Mouse (Mus musculus): ENCODE results near the gene Nrtn.

Gene Nrtn

DNA sequence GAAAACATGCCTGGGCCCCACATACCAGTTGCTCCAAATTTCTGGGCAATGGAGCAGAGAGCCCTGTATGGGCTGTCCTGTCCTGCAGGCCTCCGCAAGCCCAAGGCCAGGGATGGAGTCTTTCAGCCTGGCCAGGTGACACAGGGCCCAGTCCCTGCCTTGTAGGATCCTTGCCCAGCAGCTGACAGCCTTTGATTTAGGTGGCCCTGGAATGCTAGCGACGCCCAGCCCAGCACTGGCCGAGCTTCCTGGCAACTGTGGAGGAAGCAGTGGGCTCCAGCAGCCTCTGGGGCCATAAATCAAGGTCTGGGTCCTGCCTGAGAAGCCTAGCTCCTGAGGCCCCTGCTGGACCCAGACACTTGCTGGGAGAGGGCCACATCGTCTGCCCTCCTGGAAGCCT, 34.9 kb downstream of the Nrtn start:
- DNase-seq (ENCODE audit: low read depth, low spot score): no peak

DNA sequence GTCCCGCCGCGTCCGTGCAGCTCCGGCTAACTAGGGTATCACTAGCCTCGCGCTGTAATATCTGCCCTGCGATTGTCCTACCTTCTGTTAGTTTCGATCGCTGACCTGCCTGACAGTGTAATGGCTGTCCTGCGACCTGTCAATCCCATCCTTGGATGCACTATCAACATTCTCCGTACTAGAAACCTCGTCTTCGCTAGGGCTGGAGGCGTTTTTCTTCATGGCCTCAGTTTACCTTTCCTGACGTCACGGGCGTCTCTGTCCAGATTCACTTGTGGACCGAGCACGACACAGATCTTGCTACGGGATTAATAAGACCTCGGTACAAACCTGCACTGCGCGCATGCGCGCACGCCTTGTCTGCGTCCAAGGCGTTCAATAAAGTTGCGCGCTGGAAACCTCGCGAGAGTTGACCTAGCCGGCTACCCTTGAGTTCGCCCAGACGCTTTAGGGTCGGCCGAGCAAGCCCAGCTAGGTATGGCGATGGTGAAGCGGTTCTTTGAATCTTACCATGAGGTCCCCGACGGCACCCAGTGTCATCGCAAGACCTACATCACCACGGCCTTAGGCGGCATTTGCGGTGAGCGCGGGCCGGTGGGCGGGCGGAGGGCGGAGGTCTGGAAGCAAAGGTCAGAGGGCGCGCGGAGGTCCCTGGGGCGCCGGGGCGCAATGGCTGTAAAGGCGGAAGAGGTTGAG, 39.8 kb downstream of the Nrtn start, which contains the start of the genes Ndufa11 and Vmac:
Gene Ndufa11 (plus strand): TSS at position 405 of the 696 bp plus-strand sequence.
Gene Vmac (minus strand): TSS at position 660 of the 696 bp plus-strand sequence.
- DNase-seq (ENCODE audit: low read depth, low spot score): peak; percentile 99

DNA sequence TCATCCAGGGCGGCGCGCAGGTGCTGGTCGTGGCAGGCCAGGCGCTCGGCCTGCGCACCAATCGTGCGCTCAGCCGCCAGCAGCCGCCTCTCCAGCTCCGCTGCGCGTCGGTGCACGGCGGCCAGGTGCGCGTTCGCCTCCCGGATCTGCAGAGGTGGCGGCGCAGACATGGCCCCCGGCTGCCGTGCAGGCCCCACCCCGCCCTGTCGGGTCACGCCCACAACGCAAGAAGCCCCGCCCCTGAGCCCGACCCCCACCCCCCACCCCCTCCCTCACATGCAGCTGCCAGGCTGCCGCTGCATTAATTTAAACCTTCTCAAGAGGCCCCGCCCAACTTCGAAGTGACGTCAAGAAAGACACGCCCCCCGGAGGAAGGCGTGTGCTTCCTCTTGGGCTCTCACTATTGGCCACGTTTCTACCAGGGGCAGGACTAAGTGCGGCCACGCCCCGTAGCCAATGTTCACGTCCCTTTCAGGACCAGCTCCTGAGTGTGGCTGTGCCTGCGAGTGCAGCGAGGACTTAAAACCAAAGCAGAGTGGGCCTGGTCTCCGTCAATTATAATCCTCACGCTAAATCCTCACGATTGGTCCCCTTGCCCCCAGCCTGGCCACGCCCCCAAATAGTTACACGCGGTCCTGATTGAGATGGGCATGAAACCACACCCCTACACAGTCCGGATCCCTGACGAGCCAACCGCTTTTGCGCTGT, 40.5 kb downstream of the Nrtn start:
- peak; percentile 99 for DNase-seq (ENCODE audit: low read depth, low spot score)

DNA sequence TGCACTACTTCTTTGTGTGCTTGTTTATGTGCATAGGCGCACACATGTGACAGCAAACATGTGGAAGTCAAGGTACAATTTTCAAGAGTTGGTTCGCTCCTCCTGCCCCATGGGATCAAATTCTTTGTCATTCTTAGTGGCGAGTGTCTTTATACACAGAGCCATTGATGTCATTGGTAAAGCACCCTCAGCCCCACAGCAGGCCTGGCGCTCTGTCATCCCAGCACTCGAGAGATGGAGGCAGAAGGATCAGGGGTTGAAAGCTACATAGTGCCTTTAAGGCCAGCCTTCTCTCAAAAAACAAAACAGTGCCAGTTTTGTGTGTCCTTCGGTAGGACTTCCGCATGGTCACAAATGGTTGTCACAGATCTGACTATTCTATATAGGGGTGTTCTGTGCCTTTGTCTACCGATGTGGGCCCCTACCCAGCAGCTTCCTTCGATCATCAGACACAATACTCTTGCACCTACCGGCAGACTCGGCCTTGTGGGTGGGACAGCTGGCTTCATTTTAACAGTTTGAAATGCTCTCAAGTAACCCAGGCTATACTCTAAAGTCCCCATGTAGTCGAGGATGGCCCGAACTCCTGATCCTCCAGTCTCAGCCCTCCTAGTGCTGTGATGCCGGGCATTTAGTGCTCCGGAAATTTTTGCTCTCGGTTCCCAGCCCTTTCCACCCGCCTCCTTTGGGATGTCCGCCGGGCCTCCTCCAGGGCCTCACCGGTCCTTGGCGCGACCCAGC, 41.2 kb downstream of the Nrtn start:
- DNase-seq (ENCODE audit: low read depth, low spot score): no peak

DNA sequence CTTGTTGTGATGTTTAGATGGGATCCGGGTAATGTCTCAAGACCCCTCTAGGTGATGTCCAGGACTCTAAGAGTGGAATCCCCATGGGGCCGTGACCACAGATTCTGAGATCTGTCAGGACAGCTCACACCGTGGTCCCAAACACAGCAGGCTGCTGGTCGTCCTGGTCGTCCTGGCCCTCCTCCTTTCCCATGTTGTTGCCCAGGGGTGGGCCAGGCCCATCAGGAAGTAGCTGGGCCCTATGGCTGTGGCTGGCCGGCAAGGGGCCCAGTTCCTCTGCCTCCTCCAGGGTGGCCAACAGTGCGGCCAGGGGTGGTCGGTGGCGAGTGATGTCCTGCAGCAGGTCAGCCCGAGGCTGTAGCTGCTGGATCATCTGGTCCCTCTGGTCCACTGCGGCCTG, 42.0 kb downstream of the Nrtn start:
- DNase-seq (ENCODE audit: low read depth, low spot score): no peak

DNA sequence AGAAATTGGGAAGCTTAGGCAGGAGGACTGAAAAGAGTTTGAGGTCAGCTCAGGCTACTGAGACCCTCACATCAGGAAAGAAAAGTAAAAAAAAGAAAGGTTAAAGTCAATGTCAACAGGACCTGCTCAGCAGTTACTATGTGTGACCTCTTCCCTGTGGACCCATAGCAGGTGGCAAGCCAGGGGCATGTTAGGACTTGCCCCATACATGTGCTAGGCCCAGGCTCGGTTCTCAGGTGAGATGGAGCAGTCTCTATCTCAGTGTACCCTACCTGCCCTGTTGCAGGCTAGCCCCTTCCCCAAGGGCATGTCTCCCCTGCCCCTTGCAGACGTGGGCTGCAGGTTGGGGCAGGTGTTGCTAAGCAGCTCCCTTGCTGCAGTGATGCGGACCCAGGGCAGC, 47.6 kb downstream of the Nrtn start:
- DNase-seq (ENCODE audit: low read depth, low spot score): no peak

DNA sequence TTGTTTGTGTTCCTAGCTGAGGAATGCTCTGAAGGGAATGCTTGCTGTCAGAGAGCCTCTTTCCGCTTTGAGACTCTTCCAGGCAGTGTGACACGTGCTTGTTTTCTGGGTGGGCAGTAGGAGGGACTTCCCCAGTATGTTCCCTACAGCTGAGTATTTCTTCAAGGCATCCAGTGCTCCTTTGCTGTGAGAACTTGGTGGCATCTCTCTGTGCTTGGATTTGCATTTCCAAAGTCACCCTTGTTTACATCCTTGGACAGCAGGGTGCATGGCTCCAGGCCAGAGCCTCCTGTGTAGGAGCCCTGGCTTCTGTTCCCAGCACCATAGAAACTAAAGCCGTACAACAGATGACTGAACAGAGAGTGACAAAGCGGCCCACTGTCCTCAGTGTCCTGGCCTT, 48.6 kb downstream of the Nrtn start:
- DNase-seq (ENCODE audit: low read depth, low spot score): no peak

DNA sequence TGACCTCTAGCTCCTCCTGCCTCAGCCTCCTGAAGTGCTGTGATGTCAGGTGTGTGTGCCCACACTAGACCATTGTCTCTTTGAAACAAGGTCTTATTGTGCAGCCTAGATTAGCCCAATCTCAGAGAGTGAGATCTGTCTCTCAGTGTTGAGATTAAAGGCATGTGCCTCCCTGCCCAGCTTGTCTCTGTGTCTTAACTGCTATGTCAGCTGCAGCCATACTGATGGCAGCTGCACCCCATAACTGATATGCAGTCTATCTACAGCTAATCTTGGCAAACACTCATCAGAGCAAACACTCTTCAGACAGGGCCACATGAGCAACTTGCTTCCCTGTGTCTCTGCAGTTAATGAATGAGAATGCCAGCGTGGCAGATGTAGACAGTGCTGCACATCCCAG, 50.8 kb downstream of the Nrtn start:
- no peak for DNase-seq (ENCODE audit: low read depth, low spot score)

DNA sequence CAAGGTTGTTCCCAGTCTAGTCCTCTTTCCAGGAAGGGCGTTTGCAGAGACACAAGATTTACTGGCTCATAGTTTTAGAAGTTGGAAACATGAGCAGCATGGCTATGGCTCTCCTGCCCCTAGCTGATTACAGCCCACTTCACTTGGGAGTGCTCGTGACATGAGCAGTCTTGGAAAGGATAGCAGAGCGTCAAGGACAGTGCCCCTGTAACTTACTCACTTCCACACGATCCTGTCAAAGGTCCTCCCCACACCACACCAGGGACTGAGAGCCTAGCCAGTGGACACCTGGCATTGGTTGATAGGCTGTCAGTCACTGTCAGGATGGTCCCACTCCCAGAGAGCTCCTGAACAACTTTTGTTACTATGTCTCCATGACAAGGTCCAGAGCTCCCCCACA, 54.3 kb downstream of the Nrtn start:
- no peak for DNase-seq (ENCODE audit: low read depth, low spot score)
